Mouse (Mus musculus) stomach, embryonic 16.5 days (tissue): Measurements from ENCODE around the gene Dst. TPM values are rescaled to one million over a fixed set of nuclear protein-coding genes. Genes with fewer than 3 reads are reported as not detected.

Experiments used
- ATAC-seq: fragments of 200-750 bp; cut with Nextera tagmentation; 2 replicates; pipeline ENCODE4 v1.8.0; 2017; ENCODE audit warnings: moderate number of reproducible peaks, moderate TSS enrichment; ENCODE audit not compliant: insufficient read depth, low FRiP score
- H3K27ac ChIP-seq: fragments of 300-500 bp; sonication (generic); 2 replicates; pipeline ENCODE4 v1.5.1; 2014; ENCODE audit warnings: low read length
- H3K27me3 ChIP-seq: fragments of 300-500 bp; sonication (generic); 2 replicates; pipeline ENCODE4 v1.6.1; 2014; ENCODE audit warnings: low read length, control low read depth, mixed read lengths; ENCODE audit not compliant: control insufficient read depth, insufficient read depth
- H3K36me3 ChIP-seq: fragments of 300-500 bp; sonication (generic); 2 replicates; pipeline ENCODE4 v1.6.1; 2014; ENCODE audit warnings: low read length; ENCODE audit not compliant: control insufficient read depth, insufficient read depth
- H3K4me1 ChIP-seq: fragments of 300-500 bp; sonication (generic); 2 replicates; pipeline ENCODE4 v1.6.1; 2014; ENCODE audit warnings: low read length, control low read depth, mixed read lengths; ENCODE audit not compliant: control insufficient read depth, insufficient read depth
- H3K4me2 ChIP-seq: fragments of 300-500 bp; sonication (generic); 2 replicates; pipeline ENCODE4 v1.6.1; 2014; ENCODE audit warnings: low read depth, low read length, mixed read lengths
- H3K4me3 ChIP-seq: fragments of 300-500 bp; sonication (generic); replicated peaks from 2 replicates; pipeline ENCODE4 v1.5.1; 2014; ENCODE audit warnings: mild to moderate bottlenecking, low read length
- H3K9ac ChIP-seq: fragments of 300-500 bp; sonication (generic); 2 replicates; pipeline ENCODE4 v1.6.1; 2014; ENCODE audit warnings: low read length
- H3K9me3 ChIP-seq: fragments of 300-500 bp; sonication (generic); replicated peaks from 2 replicates; pipeline ENCODE4 v1.6.1; 2016; ENCODE audit warnings: low read length, control low read depth; ENCODE audit not compliant: control insufficient read depth
- whole genome bisulfite sequencing: fragments of 180-500 bp; shearing (Covaris S2); extraction: QIAGEN DNeasy Blood & Tissue Kit; methylation state at CpG from one replicate; pipeline ENCODE4 v1.1.7; 2014; 5-methylcytosine and 5-hydroxymethylcytosine counted together
- polyA plus RNA-seq: library from polyadenylated mRNA; unstranded; fragments of >200 nt; fragmentation: Nextera tagmentation; extraction: Ambion mirVana; gene quantifications from 2 replicates; pipeline ENCODE4 v1.2.1, GENCODE M21; 2015

Gene Dst
- polyA plus RNA-seq, 1 experiment from 2014 or later: 27.8 TPM

- 85% methylated on average over 6 of the region's 6 CpGs for WGBS
- Histone ChIP-seq H3K27ac (no peak overlapping the region), H3K9me3 (no peaks in the 10 kb centered on the region), H3K4me1 (no peaks in the 10 kb centered on the region), H3K36me3 (peaks cover 9% of the 10 kb centered on the region), H3K4me3 (no peak overlapping the region), H3K27me3 (no peaks in the 10 kb centered on the region), H3K9ac (no peak overlapping the region), H3K4me2 (no peak overlapping the region)
- ATAC-seq: peak; percentile 40; the same call in 1 of the 2 replicates
Measured at GRCm38 (mm10) chr1:34186033-34186432, 278.0 kb downstream of the Dst start.

- H3K4me3 ChIP-seq: no peak overlapping the region
- H3K4me1 ChIP-seq: no peaks in the 10 kb centered on the region
- no peak overlapping the region for H3K4me2 ChIP-seq
- no peaks in the 10 kb centered on the region for H3K27me3 ChIP-seq
- H3K36me3 ChIP-seq: 0 out of 2 replicates have a peak, but pooled peaks cover 5% of the 10 kb centered on the region
- no peak for ATAC-seq
- WGBS: 70% methylated on average over 5 of the region's 5 CpGs
- no peak overlapping the region for H3K9ac ChIP-seq
- no peak overlapping the region for H3K27ac ChIP-seq
- H3K9me3 ChIP-seq: no peaks in the 10 kb centered on the region
Measured at GRCm38 (mm10) chr1:34187501-34187900, 279.5 kb downstream of the Dst start.

- Histone ChIP-seq H3K9me3 (no peaks in the 10 kb centered on the region), H3K9ac (no peak overlapping the region), H3K4me3 (no peak overlapping the region), H3K36me3 (0 out of 2 replicates have a peak, but pooled peaks cover 5% of the 10 kb centered on the region), H3K27me3 (no peaks in the 10 kb centered on the region), H3K27ac (peak overlapping the region; percentile 32; the same call in 1 of the 2 replicates), H3K4me1 (no peaks in the 10 kb centered on the region), H3K4me2 (0 out of 2 replicates have a peak overlapping the region, but pooled peaks have one; percentile 8)
- ATAC-seq: no peak
- 79% methylated on average over 16 of the region's 16 CpGs for WGBS
Measured at GRCm38 (mm10) chr1:34188721-34189236, 280.8 kb downstream of the Dst start.

- peak; percentile 48; the same call in 1 of the 2 replicates for ATAC-seq
Measured at GRCm38 (mm10) chr1:34189318-34189717, 281.3 kb downstream of the Dst start.

GRCm38 (mm10) chr1:34189970-34190369, 281.9 kb downstream of the Dst start:
- Histone ChIP-seq H3K36me3 (0 out of 2 replicates have a peak, but pooled peaks cover 5% of the 10 kb centered on the region), H3K4me1 (no peaks in the 10 kb centered on the region), H3K4me3 (no peak overlapping the region), H3K27ac (no peak overlapping the region), H3K27me3 (no peaks in the 10 kb centered on the region), H3K9me3 (no peaks in the 10 kb centered on the region), H3K4me2 (no peak overlapping the region), H3K9ac (no peak overlapping the region)
- WGBS: 68% methylated on average over 7 of the region's 7 CpGs
- no peak for ATAC-seq

More at GRCm38 (mm10) chr1:34189318-34189717, 281.3 kb downstream of the Dst start:
- Histone ChIP-seq H3K4me3 (no peak overlapping the region), H3K4me2 (0 out of 2 replicates have a peak overlapping the region, but pooled peaks have one; percentile 8), H3K36me3 (0 out of 2 replicates have a peak, but pooled peaks cover 5% of the 10 kb centered on the region), H3K4me1 (no peaks in the 10 kb centered on the region), H3K9me3 (no peaks in the 10 kb centered on the region), H3K27me3 (no peaks in the 10 kb centered on the region), H3K9ac (no peak overlapping the region), H3K27ac (peak overlapping the region; percentile 32; the same call in 1 of the 2 replicates)
- 68% methylated on average over 14 of the region's 14 CpGs for WGBS

- 88% methylated on average over 17 of the region's 17 CpGs for WGBS
- ATAC-seq: no peak
- Histone ChIP-seq H3K27ac (no peak overlapping the region), H3K9ac (no peak overlapping the region), H3K9me3 (no peaks in the 10 kb centered on the region), H3K27me3 (no peaks in the 10 kb centered on the region), H3K4me2 (no peak overlapping the region), H3K4me3 (no peak overlapping the region), H3K36me3 (0 out of 2 replicates have a peak, but pooled peaks cover 5% of the 10 kb centered on the region), H3K4me1 (no peaks in the 10 kb centered on the region)
Measured at GRCm38 (mm10) chr1:34192174-34192573, 284.1 kb downstream of the Dst start.

- H3K9ac ChIP-seq: no peak overlapping the region
- no peak overlapping the region for H3K4me2 ChIP-seq
- H3K9me3 ChIP-seq: no peaks in the 10 kb centered on the region
- H3K27me3 ChIP-seq: no peaks in the 10 kb centered on the region
- H3K4me1 ChIP-seq: no peaks in the 10 kb centered on the region
- peaks cover 5% of the 10 kb centered on the region; the same call in 1 of the 2 replicates for H3K36me3 ChIP-seq
- H3K27ac ChIP-seq: no peak overlapping the region
- 89% methylated on average over 18 of the region's 18 CpGs for WGBS
- H3K4me3 ChIP-seq: no peak overlapping the region
- ATAC-seq: no peak
Measured at GRCm38 (mm10) chr1:34200791-34201190, 292.8 kb downstream of the Dst start.

- no peak overlapping the region for H3K4me3 ChIP-seq
- H3K9me3 ChIP-seq: no peaks in the 10 kb centered on the region
- H3K9ac ChIP-seq: no peak overlapping the region
- H3K4me2 ChIP-seq: no peak overlapping the region
- peaks cover 5% of the 10 kb centered on the region; the same call in 1 of the 2 replicates for H3K36me3 ChIP-seq
- H3K27me3 ChIP-seq: no peaks in the 10 kb centered on the region
- no peaks in the 10 kb centered on the region for H3K4me1 ChIP-seq
- 37% methylated on average over 4 of the region's 4 CpGs for WGBS
- H3K27ac ChIP-seq: no peak overlapping the region
- no peak for ATAC-seq
Measured at GRCm38 (mm10) chr1:34201483-34201882, 293.5 kb downstream of the Dst start.

GRCm38 (mm10) chr1:34211704-34212103, 303.7 kb downstream of the Dst start:
- H3K4me2 ChIP-seq: no peak overlapping the region
- no peak overlapping the region for H3K4me3 ChIP-seq
- no peaks in the 10 kb centered on the region for H3K4me1 ChIP-seq
- H3K36me3 ChIP-seq: no peaks in the 10 kb centered on the region; the same call in 1 of the 2 replicates
- WGBS: 68% methylated on average over 3 of the region's 3 CpGs
- ATAC-seq: no peak
- no peak overlapping the region for H3K9ac ChIP-seq
- H3K27me3 ChIP-seq: no peaks in the 10 kb centered on the region
- H3K9me3 ChIP-seq: no peaks in the 10 kb centered on the region
- H3K27ac ChIP-seq: no peak overlapping the region
